Mouse (Mus musculus): ENCODE data around the gene Bglap. TPM values are rescaled to one million over a fixed set of nuclear protein-coding genes. Genes with fewer than 3 reads are reported as not detected.

Gene Bglap
- total and polyA plus RNA-seq, 3 experiments, result not detected

Other genes with a start within 250 kb of the Bglap start
Only the 20 nearest of the 21 such genes appear.
- 0.08 TPM in 1 of 2 replicates, not detected in the other for gene Rhbg, start 129.8 kb downstream of the Bglap start, total RNA-seq (2012; rRNA removed)
- gene Rhbg, start 129.8 kb downstream of the Bglap start, total RNA-seq (2014; rRNA removed), result not detected in 2 replicates
- not detected in 2 replicates for gene Rhbg, start 129.8 kb downstream of the Bglap start, polyA plus RNA-seq (2012; ENCODE audit: insufficient read length, low read depth)
- 0.08 TPM in 1 of 2 replicates, not detected in the other for gene Gm38392, start 97.3 kb downstream of the Bglap start, total RNA-seq (2012; rRNA removed)
- gene Gm38392, start 97.3 kb downstream of the Bglap start, total RNA-seq (2014; rRNA removed), result not detected in 2 replicates
- gene Gm38392, start 97.3 kb downstream of the Bglap start, polyA plus RNA-seq (2012; ENCODE audit: insufficient read length, low read depth), result not detected in 2 replicates
- gene Tsacc, start 87.5 kb downstream of the Bglap start, total RNA-seq (2012; rRNA removed), result 9.3 and 9.5 TPM in 2 replicates
- 4.4 and 6.7 TPM in 2 replicates for gene Tsacc, start 87.5 kb downstream of the Bglap start, total RNA-seq (2014; rRNA removed)
- 9.1 and 11.3 TPM in 2 replicates for gene Tsacc, start 87.5 kb downstream of the Bglap start, polyA plus RNA-seq (2012; ENCODE audit: insufficient read length, low read depth)
- gene Cct3, start 87.3 kb downstream of the Bglap start, total RNA-seq (2012; rRNA removed), result 755 and 1,009 TPM in 2 replicates
- gene Cct3, start 87.3 kb downstream of the Bglap start, total RNA-seq (2014; rRNA removed), result 742 and 817 TPM in 2 replicates
- gene Cct3, start 87.3 kb downstream of the Bglap start, polyA plus RNA-seq (2012; ENCODE audit: insufficient read length, low read depth), result 546 and 579 TPM in 2 replicates
- gene Glmp, start 59.4 kb downstream of the Bglap start, total RNA-seq (2012; rRNA removed), result 67.4 and 75.6 TPM in 2 replicates
- 37.8 and 42.7 TPM in 2 replicates for gene Glmp, start 59.4 kb downstream of the Bglap start, total RNA-seq (2014; rRNA removed)
- 134 and 163 TPM in 2 replicates for gene Glmp, start 59.4 kb downstream of the Bglap start, polyA plus RNA-seq (2012; ENCODE audit: insufficient read length, low read depth)
- 3.2 and 3.4 TPM in 2 replicates for gene Tmem79, start 48.3 kb downstream of the Bglap start, total RNA-seq (2012; rRNA removed)
- 1.0 and 1.6 TPM in 2 replicates for gene Tmem79, start 48.3 kb downstream of the Bglap start, total RNA-seq (2014; rRNA removed)
- 3.5 and 3.7 TPM in 2 replicates for gene Tmem79, start 48.3 kb downstream of the Bglap start, polyA plus RNA-seq (2012; ENCODE audit: insufficient read length, low read depth)
- gene Smg5, start 48.2 kb downstream of the Bglap start, total RNA-seq (2012; rRNA removed), result 58.3 and 65.9 TPM in 2 replicates
- gene Smg5, start 48.2 kb downstream of the Bglap start, total RNA-seq (2014; rRNA removed), result 43.7 and 44.8 TPM in 2 replicates
- 77.0 and 81.6 TPM in 2 replicates for gene Smg5, start 48.2 kb downstream of the Bglap start, polyA plus RNA-seq (2012; ENCODE audit: insufficient read length, low read depth)
- 0.08 and 0.13 TPM in 2 replicates for gene Paqr6, start 19.9 kb downstream of the Bglap start, total RNA-seq (2012; rRNA removed)
- not detected in 2 replicates for gene Paqr6, start 19.9 kb downstream of the Bglap start, total RNA-seq (2014; rRNA removed)
- 0.21 and 0.42 TPM in 2 replicates for gene Paqr6, start 19.9 kb downstream of the Bglap start, polyA plus RNA-seq (2012; ENCODE audit: insufficient read length, low read depth)
- gene Bglap3, start 11.7 kb downstream of the Bglap start, total RNA-seq (2012; rRNA removed), result 0.59 and 1.0 TPM in 2 replicates
- 1.7 and 2.7 TPM in 2 replicates for gene Bglap3, start 11.7 kb downstream of the Bglap start, total RNA-seq (2014; rRNA removed)
- 2.0 and 2.1 TPM in 2 replicates for gene Bglap3, start 11.7 kb downstream of the Bglap start, polyA plus RNA-seq (2012; ENCODE audit: insufficient read length, low read depth)
- gene Bglap2, start 5.8 kb downstream of the Bglap start, total RNA-seq (2012; rRNA removed), result not detected in 2 replicates
- not detected in 2 replicates for gene Bglap2, start 5.8 kb downstream of the Bglap start, total RNA-seq (2014; rRNA removed)
- not detected in 2 replicates for gene Bglap2, start 5.8 kb downstream of the Bglap start, polyA plus RNA-seq (2012; ENCODE audit: insufficient read length, low read depth)
- 99.1 and 99.9 TPM in 2 replicates for gene Pmf1, start 25.9 kb upstream of the Bglap start, total RNA-seq (2012; rRNA removed)
- gene Pmf1, start 25.9 kb upstream of the Bglap start, total RNA-seq (2014; rRNA removed), result 102 and 104 TPM in 2 replicates
- 135 and 144 TPM in 2 replicates for gene Pmf1, start 25.9 kb upstream of the Bglap start, polyA plus RNA-seq (2012; ENCODE audit: insufficient read length, low read depth)
- gene Slc25a44, start 40.7 kb upstream of the Bglap start, total RNA-seq (2012; rRNA removed), result 8.9 and 11.5 TPM in 2 replicates
- 12.9 and 13.2 TPM in 2 replicates for gene Slc25a44, start 40.7 kb upstream of the Bglap start, total RNA-seq (2014; rRNA removed)
- gene Slc25a44, start 40.7 kb upstream of the Bglap start, polyA plus RNA-seq (2012; ENCODE audit: insufficient read length, low read depth), result 15.9 and 17.5 TPM in 2 replicates
- 4.5 and 4.7 TPM in 2 replicates for gene Sema4a, start 76.7 kb upstream of the Bglap start, total RNA-seq (2012; rRNA removed)
- 2.3 and 3.5 TPM in 2 replicates for gene Sema4a, start 76.7 kb upstream of the Bglap start, total RNA-seq (2014; rRNA removed)
- 7.1 and 7.9 TPM in 2 replicates for gene Sema4a, start 76.7 kb upstream of the Bglap start, polyA plus RNA-seq (2012; ENCODE audit: insufficient read length, low read depth)
- gene Lmna, start 125.5 kb upstream of the Bglap start, total RNA-seq (2012; rRNA removed), result 60.7 and 67.7 TPM in 2 replicates
- 16.1 and 19.8 TPM in 2 replicates for gene Lmna, start 125.5 kb upstream of the Bglap start, total RNA-seq (2014; rRNA removed)
- 17.2 and 21.5 TPM in 2 replicates for gene Lmna, start 125.5 kb upstream of the Bglap start, polyA plus RNA-seq (2012; ENCODE audit: insufficient read length, low read depth)
- 3.4 and 4.9 TPM in 2 replicates for gene Mex3a, start 147.9 kb upstream of the Bglap start, total RNA-seq (2012; rRNA removed)
- 0.86 and 1.1 TPM in 2 replicates for gene Mex3a, start 147.9 kb upstream of the Bglap start, total RNA-seq (2014; rRNA removed)
- gene Mex3a, start 147.9 kb upstream of the Bglap start, polyA plus RNA-seq (2012; ENCODE audit: insufficient read length, low read depth), result 2.0 and 2.5 TPM in 2 replicates
- 4.1 and 7.1 TPM in 2 replicates for gene Rab25, start 163.8 kb upstream of the Bglap start, total RNA-seq (2012; rRNA removed)
- 0.76 and 0.79 TPM in 2 replicates for gene Rab25, start 163.8 kb upstream of the Bglap start, total RNA-seq (2014; rRNA removed)
- 1.8 and 2.0 TPM in 2 replicates for gene Rab25, start 163.8 kb upstream of the Bglap start, polyA plus RNA-seq (2012; ENCODE audit: insufficient read length, low read depth)
- 73.2 and 96.6 TPM in 2 replicates for gene Lamtor2, start 168.6 kb upstream of the Bglap start, total RNA-seq (2012; rRNA removed)
- 42.3 and 44.0 TPM in 2 replicates for gene Lamtor2, start 168.6 kb upstream of the Bglap start, total RNA-seq (2014; rRNA removed)
- gene Lamtor2, start 168.6 kb upstream of the Bglap start, polyA plus RNA-seq (2012; ENCODE audit: insufficient read length, low read depth), result 56.0 and 83.9 TPM in 2 replicates
- 39.6 and 47.3 TPM in 2 replicates for gene Ubqln4, start 169.3 kb upstream of the Bglap start, total RNA-seq (2012; rRNA removed)
- gene Ubqln4, start 169.3 kb upstream of the Bglap start, total RNA-seq (2014; rRNA removed), result 22.4 and 22.8 TPM in 2 replicates
- 55.7 and 62.2 TPM in 2 replicates for gene Ubqln4, start 169.3 kb upstream of the Bglap start, polyA plus RNA-seq (2012; ENCODE audit: insufficient read length, low read depth)
- 364 and 435 TPM in 2 replicates for gene Ssr2, start 191.4 kb upstream of the Bglap start, total RNA-seq (2012; rRNA removed)
- 325 and 377 TPM in 2 replicates for gene Ssr2, start 191.4 kb upstream of the Bglap start, total RNA-seq (2014; rRNA removed)
- gene Ssr2, start 191.4 kb upstream of the Bglap start, polyA plus RNA-seq (2012; ENCODE audit: insufficient read length, low read depth), result 307 and 346 TPM in 2 replicates
- gene Arhgef2, start 221.5 kb upstream of the Bglap start, total RNA-seq (2012; rRNA removed), result 40.0 and 43.9 TPM in 2 replicates
- gene Arhgef2, start 221.5 kb upstream of the Bglap start, total RNA-seq (2014; rRNA removed), result 15.0 and 18.5 TPM in 2 replicates
- gene Arhgef2, start 221.5 kb upstream of the Bglap start, polyA plus RNA-seq (2012; ENCODE audit: insufficient read length, low read depth), result 31.4 and 43.1 TPM in 2 replicates

Measured in CH12.LX (cell line).